In genomic region chr12:116585001-116585400, GRCm38 (mm10) we compare ENCODE assay signal across 8 mouse cellular contexts.
DNase-seq lines count a peak whose midpoint lies in the region; ATAC-seq lines count a peak whose summit lies in the region.

No protein-coding gene starts in this region.

- intact Hi-C loops in gastrocnemius, postnatal 36 days (cut with DNase I): no loop called here

- ATAC-seq in megakaryocyte, adult 5-6 weeks (ENCODE audit: poor library complexity, severe bottlenecking): no peak

- peak; percentile 61 to 80 for DNase-seq in frontal cortex, adult 2 months (ENCODE audit: extremely low spot score in 1 of 2, low spot score in 1 of 2)
- no peak for DNase-seq in frontal cortex, postnatal 14 days (ENCODE audit: low spot score in 2 of 2)
- DNase-seq in CD4-positive, CD25-positive, alpha-beta regulatory T cell, adult 2 months (ENCODE audit: low read depth, low spot score): peak; percentile 21
- DNase-seq in forelimb bud, embryonic 11.5 days (ENCODE audit: low read depth, low spot score): peak; percentile 34
- DNase-seq in lung, postnatal 36 days: peak; percentile 89
- DNase-seq in gastrocnemius, postnatal 36 days: no peak
- DNase-seq in spleen, adult 18-20 months: no peak

Comparison
In these comparisons a context has a peak if more than half of its experiments do, and no peak if none do; other contexts are left out.
1. DNase-seq: peak in frontal cortex, adult 2 months (2 of 2), CD4-positive, CD25-positive, alpha-beta regulatory T cell, adult 2 months (single experiment), forelimb bud, embryonic 11.5 days (single experiment) and lung, postnatal 36 days (single experiment); none in frontal cortex, postnatal 14 days (0 of 2), gastrocnemius, postnatal 36 days (0 of 2) and spleen, adult 18-20 months (0 of 2).